Mouse (Mus musculus) C2C12 (cell line): ENCODE data around the gene Cpn1. TPM values are rescaled to one million over a fixed set of nuclear protein-coding genes. Genes with fewer than 3 reads are reported as not detected.
"Not testable (repeated sequence)": the region's sequence is repeated elsewhere in the genome, so short reads cannot be mapped to it uniquely, and the experiment has no call there.

Source experiments
- H3K27me3 ChIP-seq: one replicate; pipeline ENCODE4 v1.6.1; 2011; ENCODE audit not compliant: control insufficient read depth, insufficient read depth, insufficient read length
- H3K36me3 ChIP-seq: one replicate; pipeline ENCODE4 v1.6.1; 2011; ENCODE audit not compliant: control insufficient read depth, insufficient read depth
- H3K4me3 ChIP-seq: one replicate; pipeline ENCODE4 v1.5.1; 2011; ENCODE audit warnings: mild to moderate bottlenecking, control low read depth; ENCODE audit not compliant: poor library complexity, insufficient read depth, severe bottlenecking
- H3K79me2 ChIP-seq: one replicate; pipeline ENCODE4 v1.6.1; 2011; ENCODE audit not compliant: control insufficient read depth, insufficient read depth
- H3K79me3 ChIP-seq: one replicate; pipeline ENCODE4 v1.6.1; 2011; ENCODE audit warnings: low read depth, control low read depth
- H3ac ChIP-seq: one replicate; pipeline ENCODE3; 2011; ENCODE audit warnings: low read depth; ENCODE audit not compliant: control insufficient read depth, insufficient read length
- CEBPB ChIP-seq: IDR thresholded peaks from one replicate; pipeline ENCODE4 v1.6.1; 2011; ENCODE audit warnings: low read depth, mild to moderate bottlenecking, control low read depth, moderate library complexity
- CTCF ChIP-seq: IDR thresholded peaks from one replicate; pipeline ENCODE4 v1.5.1; 2011; ENCODE audit not compliant: control insufficient read depth, insufficient read depth, insufficient read length
- FOSL1 ChIP-seq: IDR thresholded peaks from one replicate; pipeline ENCODE4 v1.8.0; 2011; ENCODE audit warnings: mild to moderate bottlenecking, low read length; ENCODE audit not compliant: poor library complexity, insufficient read depth, severe bottlenecking
- MAX ChIP-seq: IDR thresholded peaks from one replicate; pipeline ENCODE4 v1.6.1; 2011; ENCODE audit warnings: mild to moderate bottlenecking, control low read depth
- MYOD1 ChIP-seq: IDR thresholded peaks from one replicate; pipeline ENCODE4 v1.6.1; 2011; ENCODE audit warnings: low read depth; ENCODE audit not compliant: control insufficient read depth, insufficient read length
- MYOG ChIP-seq: IDR thresholded peaks from one replicate; pipeline ENCODE4 v1.6.1; 2011; ENCODE audit not compliant: control insufficient read depth, insufficient read length; ENCODE audit errors: extremely low read depth
- USF1 ChIP-seq: IDR thresholded peaks from one replicate; pipeline ENCODE4 v1.6.1; 2011; ENCODE audit warnings: low read depth, mild to moderate bottlenecking, control low read depth, moderate library complexity
- polyA plus RNA-seq: library from polyadenylated mRNA; unstranded; fragments of >200 nt; fragmentation: generic; extraction: Trizol; gene quantifications from one replicate; pipeline ENCODE4 v1.2.1, GENCODE M21; 2012; ENCODE audit warnings: missing spikeins

Cpn1 gene
- polyA plus RNA-seq, 1 experiment: 0.09 TPM

DNA sequence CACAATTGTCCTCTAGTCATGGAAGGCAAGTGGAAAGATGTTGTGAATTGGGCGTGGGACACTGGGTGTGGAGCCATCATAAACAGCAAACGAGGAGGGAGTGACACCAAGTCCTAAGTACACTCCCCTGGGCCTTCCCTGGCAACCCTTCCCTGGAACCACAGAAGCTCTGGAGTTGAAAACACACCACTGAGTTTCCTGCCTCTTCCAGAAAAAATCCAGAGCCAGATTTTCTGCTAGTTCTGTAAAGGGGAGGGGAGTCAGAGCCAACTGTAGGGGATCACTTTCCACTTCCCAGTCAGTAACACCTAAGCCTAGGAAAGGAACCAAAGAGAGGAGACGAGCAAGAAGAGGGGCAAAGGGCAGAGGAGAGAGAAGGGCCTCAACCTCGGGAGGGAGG is 29.0 kb downstream of the Cpn1 start:
- H3K36me3 ChIP-seq: no peaks in the 10 kb centered on the region
- no peaks in the 10 kb centered on the region for H3K79me3 ChIP-seq
- H3K79me2 ChIP-seq: no peaks in the 10 kb centered on the region
- peaks cover 3% of the 10 kb centered on the region for H3K27me3 ChIP-seq
- H3K4me3 ChIP-seq: no peak overlapping the region
- no peak overlapping the region for H3ac ChIP-seq
- no peak for TF ChIP-seq CTCF
- TF ChIP-seq CEBPB: no peak
- TF ChIP-seq FOSL1: no peak

DNA sequence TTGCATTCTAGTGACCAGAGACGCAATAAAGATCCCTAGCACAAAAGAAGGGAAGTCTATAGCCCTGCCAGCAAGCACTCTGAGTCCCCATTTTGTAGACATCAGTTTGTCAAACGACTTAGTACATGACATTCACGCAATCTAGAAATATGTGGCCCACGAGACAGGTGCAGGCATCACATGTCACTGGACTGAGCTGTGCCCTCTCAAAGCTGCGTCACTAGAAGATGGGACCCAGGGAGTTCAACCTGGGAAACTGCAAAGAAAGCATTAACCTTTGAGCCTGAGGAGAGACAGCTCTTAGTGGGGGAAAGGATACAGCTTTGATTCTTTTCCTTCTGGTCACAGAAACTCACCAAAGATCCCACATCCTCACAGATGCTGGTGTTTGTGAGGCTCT is 31.1 kb downstream of the Cpn1 start:
- Histone ChIP-seq H3K36me3 (no peaks in the 10 kb centered on the region), H3ac (no peak overlapping the region), H3K79me2 (no peaks in the 10 kb centered on the region), H3K79me3 (no peaks in the 10 kb centered on the region), H3K4me3 (no peak overlapping the region), H3K27me3 (peaks cover 3% of the 10 kb centered on the region)
- TF ChIP-seq CTCF: no peak
- TF ChIP-seq MYOD1: no peak
- no peak for TF ChIP-seq MAX
- no peak for TF ChIP-seq FOSL1

DNA sequence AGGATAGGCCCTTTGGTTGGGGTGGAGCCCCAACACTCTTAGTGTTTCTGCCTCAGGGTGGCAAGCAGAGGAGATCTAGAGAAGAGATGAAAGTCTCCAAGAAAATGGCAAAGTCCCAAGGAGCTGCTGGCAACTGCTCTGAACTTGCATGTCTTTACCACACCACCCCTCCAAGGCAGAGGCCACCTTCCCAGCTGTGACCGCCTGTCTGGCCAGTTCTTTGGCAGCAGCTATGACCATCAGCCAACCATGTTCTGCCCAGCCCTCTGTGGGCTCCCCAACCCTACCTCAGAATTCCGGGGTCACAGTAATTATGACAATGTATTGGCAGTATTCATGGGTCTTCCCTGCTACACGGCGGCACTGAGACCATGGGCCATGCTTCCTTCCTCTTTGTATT is 31.5 kb downstream of the Cpn1 start:
- H3K27me3 ChIP-seq: peaks cover 3% of the 10 kb centered on the region
- H3K4me3 ChIP-seq: no peak overlapping the region
- H3ac ChIP-seq: no peak overlapping the region
- H3K79me3 ChIP-seq: no peaks in the 10 kb centered on the region
- H3K79me2 ChIP-seq: no peaks in the 10 kb centered on the region
- TF ChIP-seq FOSL1 (no peak), MYOD1 (no peak), USF1 (no peak), CEBPB (no peak), MAX (no peak), MYOG (no peak), CTCF (no peak)
- no peaks in the 10 kb centered on the region for H3K36me3 ChIP-seq

DNA sequence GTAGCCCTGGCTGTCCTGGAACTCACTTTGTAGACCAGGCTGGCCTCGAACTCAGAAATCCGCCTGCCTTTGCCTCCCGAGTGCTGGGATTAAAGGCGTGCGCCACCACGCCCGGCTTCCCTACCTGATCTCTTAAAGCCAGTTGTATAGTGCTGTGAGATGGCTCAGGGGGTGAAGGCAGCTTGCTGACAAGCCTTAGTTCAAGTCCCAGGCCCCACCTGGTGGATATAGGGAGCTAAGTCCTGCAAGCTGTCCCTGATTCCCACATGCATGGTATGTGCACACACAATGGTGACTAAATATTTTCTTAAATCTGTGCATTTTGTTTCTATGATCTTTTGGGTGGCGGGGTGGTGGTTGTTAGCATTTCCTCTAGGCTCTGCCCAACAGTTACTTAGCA is 33.4 kb downstream of the Cpn1 start:
- H3K4me3 ChIP-seq, H3K79me3 ChIP-seq, H3K27me3 ChIP-seq, H3K79me2 ChIP-seq, H3ac ChIP-seq, H3K36me3 ChIP-seq: not testable (repeated sequence)

DNA sequence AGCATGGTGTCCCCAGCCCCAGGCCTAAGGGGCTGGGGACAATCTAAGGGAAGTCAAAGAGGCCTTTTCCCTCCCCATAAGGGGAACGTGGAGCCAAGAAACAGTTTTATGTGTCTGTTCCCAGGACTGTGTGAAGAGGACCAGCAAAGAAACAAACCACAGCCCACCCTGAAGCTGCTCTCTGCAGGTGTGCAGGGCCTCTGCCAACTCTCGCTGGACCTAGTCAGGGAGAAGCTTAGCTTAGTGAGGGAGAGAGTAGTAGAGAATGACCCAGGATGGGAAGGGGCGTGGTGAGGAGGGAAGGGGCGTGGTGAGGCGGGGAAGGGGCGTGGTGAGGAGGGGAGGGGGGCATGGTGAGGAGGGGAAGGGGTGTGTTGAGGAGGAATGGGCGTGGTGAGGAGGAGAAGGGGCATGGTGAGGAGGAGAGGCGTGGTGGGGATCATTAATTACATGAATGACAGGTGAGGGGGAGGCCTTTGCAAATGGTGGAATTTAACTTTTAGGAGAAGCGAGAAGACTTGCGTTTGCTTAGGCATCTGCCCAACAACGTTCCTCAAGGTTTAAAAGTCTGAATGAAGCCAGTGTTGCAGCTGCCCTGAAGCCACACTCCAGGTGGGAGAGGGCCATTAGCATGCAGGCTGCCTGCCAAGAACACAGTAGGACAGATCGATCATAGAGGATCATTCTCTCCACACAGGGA is 37.1 kb downstream of the Cpn1 start:
- no peak overlapping the region for H3K4me3 ChIP-seq
- TF ChIP-seq FOSL1: no peak
- TF ChIP-seq CEBPB: no peak
- no peak for TF ChIP-seq MYOG
- no peak for TF ChIP-seq MYOD1
- TF ChIP-seq USF1: no peak
- no peak for TF ChIP-seq MAX
- TF ChIP-seq CTCF: no peak
- H3ac ChIP-seq: no peak overlapping the region
- H3K36me3 ChIP-seq: no peaks in the 10 kb centered on the region
- peaks cover 8% of the 10 kb centered on the region for H3K27me3 ChIP-seq
- H3K79me2 ChIP-seq: no peaks in the 10 kb centered on the region
- no peaks in the 10 kb centered on the region for H3K79me3 ChIP-seq

DNA sequence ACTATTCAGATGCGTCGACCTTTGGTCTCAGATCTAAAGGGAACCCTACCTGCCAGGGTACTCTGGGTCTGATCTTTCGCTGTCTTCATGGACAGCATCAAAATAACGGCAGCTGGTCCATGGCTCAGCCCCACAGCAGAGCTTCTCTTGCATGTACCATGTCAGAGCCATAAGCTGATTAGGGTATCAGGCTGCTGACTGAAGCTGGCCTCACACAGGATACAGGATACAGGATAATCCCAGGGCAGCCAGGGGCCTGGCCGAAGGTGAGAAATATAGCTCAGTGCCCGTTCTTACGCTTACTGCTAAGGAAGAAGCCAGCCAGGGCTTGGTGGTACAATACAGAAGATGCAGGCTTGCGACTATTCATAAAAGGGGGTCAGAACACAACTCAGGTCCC is 41.8 kb downstream of the Cpn1 start:
- H3K79me3 ChIP-seq: peaks cover 1% of the 10 kb centered on the region

More for the DNA sequence above, 41.8 kb downstream of the Cpn1 start:
- H3K36me3 ChIP-seq: no peaks in the 10 kb centered on the region
- H3ac ChIP-seq: no peak overlapping the region
- no peak for TF ChIP-seq MYOG
- TF ChIP-seq USF1: no peak
- no peak for TF ChIP-seq CEBPB
- no peak for TF ChIP-seq MAX
- TF ChIP-seq CTCF: no peak
- no peak for TF ChIP-seq MYOD1
- TF ChIP-seq FOSL1: no peak
- H3K4me3 ChIP-seq: no peak overlapping the region
- H3K79me2 ChIP-seq: peaks cover 2% of the 10 kb centered on the region
- H3K27me3 ChIP-seq: peaks cover 6% of the 10 kb centered on the region
